Mouse (Mus musculus) bone marrow, adult 2 months (tissue): ENCODE results near the gene Fancm.

Experiments used
- CTCF ChIP-seq: fragments of 200-500 bp; IDR thresholded peaks from 2 replicates; pipeline ENCODE4 v1.5.1; 2011; ENCODE audit warnings: low read length, control low read depth; ENCODE audit not compliant: control insufficient read depth, insufficient read depth
- POLR2A ChIP-seq: fragments of 200-500 bp; IDR thresholded peaks from 2 replicates; pipeline ENCODE4 v1.6.1; 2011; ENCODE audit warnings: low read depth, mild to moderate bottlenecking, control low read depth, low read length, borderline replicate concordance; ENCODE audit not compliant: control insufficient read depth

DNA sequence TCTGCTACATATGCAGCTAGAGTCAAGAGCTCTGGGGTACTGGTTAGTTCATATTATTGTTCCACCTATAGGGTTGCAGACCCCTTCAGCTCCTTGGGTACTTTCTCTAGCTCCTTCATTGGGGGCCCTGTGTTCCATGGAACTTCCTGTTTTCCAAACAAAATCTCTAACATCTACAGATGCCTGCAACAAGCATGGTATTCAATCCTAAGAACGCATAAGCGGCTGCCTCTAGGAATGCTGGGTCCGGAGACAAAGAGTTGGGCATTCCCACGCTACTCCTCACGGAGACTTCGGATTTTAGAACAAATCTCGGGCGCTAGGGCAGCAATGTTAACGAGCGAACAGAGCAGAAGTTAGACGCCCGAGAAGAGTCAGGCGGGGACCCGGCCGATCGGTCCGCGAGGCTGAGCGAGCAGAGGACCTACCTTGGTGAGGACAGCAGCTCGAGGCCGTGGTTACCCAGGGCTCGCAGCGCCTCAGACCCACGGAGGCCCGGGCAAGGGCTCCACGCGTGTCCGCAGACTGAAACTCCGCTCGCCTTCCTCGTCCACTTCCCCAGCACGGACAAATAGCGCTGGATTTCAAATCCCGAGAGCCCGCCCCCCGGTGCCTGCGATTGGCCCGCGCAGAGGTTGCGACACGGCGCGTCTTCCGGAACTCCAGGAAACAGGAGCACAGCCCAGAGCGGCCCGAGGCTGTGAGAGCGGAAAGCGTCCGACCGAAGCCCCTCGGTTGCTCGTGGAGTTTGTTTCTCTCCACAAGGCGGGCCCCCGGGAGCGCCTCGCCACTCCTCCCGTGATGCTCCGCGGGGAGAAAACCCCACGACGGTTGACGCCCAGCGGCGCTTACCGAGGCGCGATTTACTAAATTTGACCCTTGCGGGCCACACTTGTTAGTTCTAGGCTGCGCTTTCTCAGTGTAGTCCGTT, 96.9 kb downstream of the Fancm start, which contains the start of gene Mis18bp1:
- TF ChIP-seq POLR2A (peak; percentile 75; the same call in 1 of the 2 replicates), CTCF (no peak)
